Mouse (Mus musculus): Measurements from ENCODE around the gene Sik3. TPM values are rescaled to one million over a fixed set of nuclear protein-coding genes. Genes with fewer than 3 reads are reported as not detected.

The Sik3 gene
- total RNA-seq (2021), result 10 to 100 TPM; 37.4 to 38.3 TPM
- long read RNA-seq, experiment 1, full-length matches to known transcripts, result 1 of 31 reads
- long read RNA-seq, experiment 1, partial matches to known transcripts, result 22 of 31 reads
- long read RNA-seq, experiment 1, other reads (novel, unspliced or antisense), result 8 of 31 reads
- long read RNA-seq, experiment 2, full-length matches to known transcripts, result 2 of 25 reads
- long read RNA-seq, experiment 2, partial matches to known transcripts, result 20 of 25 reads
- long read RNA-seq, experiment 2, other reads (novel, unspliced or antisense), result 3 of 25 reads

- DNase-seq (ENCODE audit: low spot score), result peak; percentile 95
Observed at GRCm38 (mm10) chr9:46012091-46013008, at the start of gene Sik3, which contains the start of gene Pafah1b2. Sik3 (plus strand) TSS chr9:46012820. Pafah1b2 (minus strand) TSS chr9:46012690.

- DNase-seq (ENCODE audit: low spot score), result no peak
Observed at GRCm38 (mm10) chr9:45963577-45963976, 49.0 kb upstream of the Sik3 start.

- DNase-seq (ENCODE audit: low spot score), result no peak
Observed at GRCm38 (mm10) chr9:45976884-45977283, 35.7 kb upstream of the Sik3 start.

GRCm38 (mm10) chr9:45979778-45980177 lies 32.8 kb upstream of the Sik3 start:
- DNase-seq (ENCODE audit: low spot score), result no peak

GRCm38 (mm10) chr9:45980611-45981010 lies 32.0 kb upstream of the Sik3 start:
- no peak for DNase-seq (ENCODE audit: low spot score)

GRCm38 (mm10) chr9:45981331-45981730 lies 31.3 kb upstream of the Sik3 start:
- DNase-seq (ENCODE audit: low spot score), result no peak

GRCm38 (mm10) chr9:45983676-45984408 lies 28.8 kb upstream of the Sik3 start:
- DNase-seq (ENCODE audit: low spot score), result peak; percentile 14

- peak; percentile 88 for DNase-seq (ENCODE audit: low spot score)
Observed at GRCm38 (mm10) chr9:45984409-45985228, 28.0 kb upstream of the Sik3 start.

- peak; percentile 73 for DNase-seq (ENCODE audit: low spot score)
Observed at GRCm38 (mm10) chr9:45985229-45985567, 27.4 kb upstream of the Sik3 start.

GRCm38 (mm10) chr9:45999009-45999408 lies 13.6 kb upstream of the Sik3 start:
- DNase-seq (ENCODE audit: low spot score), result no peak

- DNase-seq (ENCODE audit: low spot score), result peak; percentile 83
Observed at GRCm38 (mm10) chr9:46003729-46004128, 8.9 kb upstream of the Sik3 start.

- DNase-seq (ENCODE audit: low spot score), result no peak
Observed at GRCm38 (mm10) chr9:46004529-46004928, 8.1 kb upstream of the Sik3 start.

GRCm38 (mm10) chr9:46006224-46006623 lies 6.4 kb upstream of the Sik3 start:
- DNase-seq (ENCODE audit: low spot score), result no peak

GRCm38 (mm10) chr9:46008931-46009668 lies 3.5 kb upstream of the Sik3 start:
- no peak for DNase-seq (ENCODE audit: low spot score)

GRCm38 (mm10) chr9:46009669-46009983 lies 3.0 kb upstream of the Sik3 start:
- DNase-seq (ENCODE audit: low spot score), result no peak

GRCm38 (mm10) chr9:46011094-46011970 lies 1.3 kb upstream of the Sik3 start:
- DNase-seq (ENCODE audit: low spot score), result no peak

- peak; percentile 42 for DNase-seq (ENCODE audit: low spot score)
Observed at GRCm38 (mm10) chr9:46013009-46013586, 478 bp downstream of the Sik3 start.

GRCm38 (mm10) chr9:46013616-46014015 lies 996 bp downstream of the Sik3 start:
- no peak for DNase-seq (ENCODE audit: low spot score)

GRCm38 (mm10) chr9:46014251-46014681 lies 1.6 kb downstream of the Sik3 start:
- peak; percentile 47 for DNase-seq (ENCODE audit: low spot score)

Data from gastrocnemius, adult 18-20 months (tissue).